Mouse (Mus musculus) intestine, postnatal 0 days (tissue): Measurements from ENCODE around the gene 2810408A11Rik. TPM values are rescaled to one million over a fixed set of nuclear protein-coding genes. Genes with fewer than 3 reads are reported as not detected.
"Not testable (repeated sequence)": the region's sequence is repeated elsewhere in the genome, so short reads cannot be mapped to it uniquely, and the experiment has no call there.

Source experiments
- ATAC-seq: fragments of 200-750 bp; cut with Nextera tagmentation; 2 replicates; pipeline ENCODE4 v1.8.0; 2017; ENCODE audit warnings: mild to moderate bottlenecking, moderate TSS enrichment, moderate library complexity
- H3K27ac ChIP-seq: fragments of 300-500 bp; sonication (generic); 2 replicates; pipeline ENCODE4 v1.5.1; 2014; ENCODE audit warnings: mild to moderate bottlenecking, low read depth, low read length, moderate library complexity
- H3K27me3 ChIP-seq: fragments of 300-500 bp; sonication (generic); replicated peaks from 2 replicates; pipeline ENCODE4 v1.6.1; 2014; ENCODE audit warnings: low read length, mixed read lengths; ENCODE audit not compliant: control insufficient read depth, insufficient read depth
- H3K36me3 ChIP-seq: fragments of 300-500 bp; sonication (generic); 2 replicates; pipeline ENCODE4 v1.6.1; 2014; ENCODE audit warnings: mild to moderate bottlenecking, moderate library complexity; ENCODE audit not compliant: control insufficient read depth, insufficient read depth
- H3K4me1 ChIP-seq: fragments of 300-500 bp; sonication (generic); replicated peaks from 2 replicates; pipeline ENCODE4 v1.6.1; 2014; ENCODE audit warnings: antibody characterized with exemption, low read length, mixed read lengths; ENCODE audit not compliant: control insufficient read depth, insufficient read depth
- H3K4me2 ChIP-seq: fragments of 300-500 bp; sonication (generic); replicated peaks from 2 replicates; pipeline ENCODE4 v1.6.1; 2014; ENCODE audit warnings: low read depth, mild to moderate bottlenecking, moderate library complexity
- H3K4me3 ChIP-seq: fragments of 300-500 bp; sonication (generic); 2 replicates; pipeline ENCODE4 v1.5.1; 2014; ENCODE audit warnings: low read depth, low read length
- H3K9ac ChIP-seq: fragments of 300-500 bp; sonication (generic); 2 replicates; pipeline ENCODE4 v1.6.1; 2014; ENCODE audit warnings: mild to moderate bottlenecking, low read depth, low read length
- H3K9me3 ChIP-seq: fragments of 300-500 bp; sonication (generic); 2 replicates; pipeline ENCODE4 v1.6.1; 2016; ENCODE audit warnings: mixed run types; ENCODE audit not compliant: control insufficient read depth
- CTCF ChIP-seq: sonication (generic); IDR thresholded peaks from 2 replicates; pipeline ENCODE4 v1.5.1; 2016; ENCODE audit warnings: low read depth, mild to moderate bottlenecking, control low read depth, antibody characterized with exemption, moderate library complexity
- WGBS: fragments of 180-500 bp; shearing (Covaris S2); extraction: QIAGEN DNeasy Blood & Tissue Kit; methylation state at CpG from one replicate; pipeline ENCODE4 v1.1.7; 2014; 5-methylcytosine and 5-hydroxymethylcytosine counted together
- polyA plus RNA-seq: library from polyadenylated mRNA; unstranded; fragments of >200 nt; fragmentation: Nextera tagmentation; extraction: Ambion mirVana; gene quantifications from 2 replicates; pipeline ENCODE4 v1.2.1, GENCODE M21; 2015

The 2810408A11Rik gene
- polyA plus RNA-seq, 1 experiment from 2014 or later: 3.5 TPM

DNA sequence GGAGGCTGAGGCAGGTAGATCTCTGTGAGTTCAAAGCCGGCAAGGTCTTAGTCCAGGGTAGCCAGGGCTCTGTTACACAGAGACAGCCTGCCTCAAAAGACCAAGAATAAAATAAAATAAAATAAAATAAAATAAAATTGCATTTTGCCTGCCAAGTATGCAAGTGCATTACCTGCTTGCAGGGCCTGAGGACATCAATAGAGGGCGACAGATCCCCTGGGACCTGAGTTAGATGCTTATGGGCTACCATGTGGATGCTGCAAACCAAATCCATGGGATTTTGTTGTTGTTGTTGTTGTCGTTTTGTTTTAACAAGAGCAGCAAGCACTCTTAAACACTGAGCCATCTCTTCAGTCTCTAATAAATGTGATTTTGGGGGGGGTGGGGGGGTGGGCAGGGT is 31.5 kb upstream of the 2810408A11Rik start:
- no peak overlapping the region for H3K27ac ChIP-seq
- peaks cover 5% of the 10 kb centered on the region for H3K27me3 ChIP-seq
- H3K4me3 ChIP-seq: no peak overlapping the region
- no peak for ATAC-seq
- H3K4me1 ChIP-seq: peaks cover 12% of the 10 kb centered on the region
- peak; percentile 56 for TF ChIP-seq CTCF
- 38% methylated on average over 3 of the region's 3 CpGs for WGBS
- no peak overlapping the region for H3K4me2 ChIP-seq
- no peaks in the 10 kb centered on the region for H3K9me3 ChIP-seq
- no peak overlapping the region for H3K9ac ChIP-seq
- no peaks in the 10 kb centered on the region for H3K36me3 ChIP-seq

DNA sequence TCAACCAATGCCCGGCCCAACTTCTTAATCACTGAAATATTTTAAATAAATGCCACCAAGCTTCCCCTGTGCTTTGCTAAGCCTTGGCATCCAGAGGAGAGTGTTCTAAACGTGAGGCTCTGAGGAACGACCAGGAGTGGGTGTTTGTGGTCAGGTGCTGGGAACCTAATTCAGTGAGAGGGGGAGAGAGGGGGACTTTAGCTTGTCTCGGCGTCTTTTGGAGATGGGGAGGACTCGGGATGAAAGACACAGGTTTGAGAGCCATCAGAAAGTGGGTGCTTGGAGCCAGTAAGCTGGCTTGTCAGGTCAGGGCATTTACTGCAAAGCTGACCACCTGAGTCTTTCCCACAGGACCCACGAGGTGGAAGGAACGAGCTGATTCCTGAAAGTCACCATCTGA is 31.0 kb upstream of the 2810408A11Rik start:
- WGBS: 70% methylated on average over 8 of the region's 8 CpGs
- Histone ChIP-seq H3K27me3 (peaks cover 5% of the 10 kb centered on the region), H3K4me1 (peaks cover 8% of the 10 kb centered on the region), H3K27ac (no peak overlapping the region), H3K9ac (no peak overlapping the region), H3K36me3 (no peaks in the 10 kb centered on the region), H3K4me2 (no peak overlapping the region), H3K9me3 (no peaks in the 10 kb centered on the region), H3K4me3 (no peak overlapping the region)
- TF ChIP-seq CTCF: no peak
- ATAC-seq: no peak

DNA sequence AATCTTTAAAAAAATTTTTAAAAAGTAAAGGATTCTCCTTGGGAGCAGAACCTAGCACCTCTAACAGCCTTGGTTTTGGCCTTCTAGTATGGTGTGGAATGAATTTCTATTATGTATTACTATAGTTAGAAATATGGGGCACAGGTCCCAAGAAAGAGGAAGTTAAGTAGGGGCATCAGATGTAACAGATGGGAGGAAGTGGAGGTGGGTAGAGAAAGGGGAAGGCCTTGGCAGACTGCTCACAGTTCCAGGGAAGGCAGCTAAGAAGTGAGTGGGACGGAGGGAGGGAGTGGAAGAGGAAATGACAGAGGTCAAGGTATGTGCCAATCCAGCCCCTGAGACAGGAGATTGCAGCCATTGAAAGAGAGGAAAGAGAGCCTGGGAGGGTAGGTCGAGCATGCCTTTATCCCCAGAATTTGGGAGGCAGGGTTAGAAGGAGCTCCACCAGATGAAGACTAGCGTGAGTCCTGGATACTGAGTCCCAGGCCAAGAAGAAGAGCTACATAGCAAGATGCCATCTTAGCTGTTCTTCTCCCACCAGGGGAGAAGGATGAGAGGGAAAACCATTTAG is 30.3 kb upstream of the 2810408A11Rik start:
- Histone ChIP-seq H3K4me2 (no peak overlapping the region), H3K36me3 (no peaks in the 10 kb centered on the region), H3K27ac (no peak overlapping the region), H3K4me1 (peaks cover 6% of the 10 kb centered on the region), H3K4me3 (no peak overlapping the region), H3K9ac (no peak overlapping the region), H3K27me3 (peaks cover 5% of the 10 kb centered on the region), H3K9me3 (no peaks in the 10 kb centered on the region)
- WGBS: 53% methylated on average over 3 of the region's 3 CpGs
- ATAC-seq: no peak
- no peak for TF ChIP-seq CTCF

DNA sequence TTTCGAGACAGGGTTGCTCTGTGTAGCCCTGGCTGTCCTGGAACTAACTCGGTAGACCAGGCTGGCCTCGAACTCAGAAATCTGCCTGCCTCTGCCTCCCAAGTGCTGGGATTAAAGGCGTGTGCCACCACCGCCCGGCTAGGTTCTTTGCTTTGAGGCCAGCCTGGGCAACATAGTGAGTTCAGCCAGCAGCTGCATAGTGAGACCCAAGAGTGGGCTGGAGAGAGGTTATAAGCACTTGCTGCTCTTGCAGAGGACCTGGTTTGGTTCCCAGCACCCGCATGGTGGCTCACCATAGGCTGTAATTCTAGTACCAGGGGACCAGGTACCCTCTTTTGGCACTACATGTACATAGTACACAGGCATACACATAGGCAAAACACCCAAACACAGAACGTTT is 29.4 kb upstream of the 2810408A11Rik start:
- H3K27ac ChIP-seq, H3K36me3 ChIP-seq, H3K9me3 ChIP-seq, H3K4me3 ChIP-seq, H3K4me1 ChIP-seq, H3K9ac ChIP-seq, ATAC-seq, H3K27me3 ChIP-seq, H3K4me2 ChIP-seq: not testable (repeated sequence)
- WGBS: 93% methylated on average over 8 of the region's 8 CpGs

DNA sequence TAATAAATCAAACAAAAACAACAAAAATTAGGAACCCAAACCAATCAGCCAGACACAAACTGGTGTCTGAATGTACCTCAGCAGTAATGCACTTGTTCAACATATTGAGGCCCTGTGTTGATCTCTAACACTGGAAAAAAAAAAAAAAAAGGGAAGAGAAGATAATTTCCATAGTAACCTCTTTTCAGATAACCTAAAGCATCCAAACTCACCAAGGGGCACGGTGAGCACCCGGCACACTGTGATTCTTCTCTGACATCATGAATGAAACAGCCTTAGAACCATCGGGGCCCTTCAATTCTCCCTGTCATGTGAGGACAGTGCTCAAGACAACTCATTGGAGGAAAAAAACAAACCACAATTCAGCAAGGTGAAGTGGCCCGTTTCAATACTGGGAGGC is 28.9 kb upstream of the 2810408A11Rik start:
- ATAC-seq: no peak
- TF ChIP-seq CTCF: no peak
- Histone ChIP-seq H3K4me3 (no peak overlapping the region), H3K36me3 (no peaks in the 10 kb centered on the region), H3K4me2 (no peak overlapping the region), H3K27me3 (no peaks in the 10 kb centered on the region; the same call in 1 of the 2 replicates), H3K27ac (no peak overlapping the region), H3K4me1 (no peaks in the 10 kb centered on the region), H3K9me3 (no peaks in the 10 kb centered on the region), H3K9ac (no peak overlapping the region)
- 40% methylated on average over 4 of the region's 4 CpGs for whole genome bisulfite sequencing

DNA sequence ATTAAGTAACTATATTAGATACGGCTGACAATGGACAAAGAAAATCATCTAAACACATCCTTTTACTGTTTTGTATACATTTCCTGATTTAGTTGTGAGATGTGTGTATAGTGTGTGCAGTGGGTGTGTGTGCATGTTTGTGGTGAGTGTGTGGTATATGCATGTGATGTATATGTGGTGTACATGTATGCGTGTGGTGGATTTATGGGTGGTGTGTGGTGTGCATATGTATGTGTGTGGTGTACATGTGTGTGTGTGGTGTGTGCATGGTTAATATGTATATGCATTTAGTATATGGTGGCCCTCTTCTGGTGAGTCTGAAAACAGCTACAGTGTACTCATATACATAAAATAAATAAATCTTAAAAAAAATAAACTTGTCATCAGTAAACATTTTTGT is 26.7 kb upstream of the 2810408A11Rik start:
- Histone ChIP-seq H3K9ac (no peak overlapping the region), H3K27me3 (no peaks in the 10 kb centered on the region), H3K36me3 (no peaks in the 10 kb centered on the region), H3K4me2 (no peak overlapping the region), H3K4me1 (no peaks in the 10 kb centered on the region), H3K4me3 (no peak overlapping the region), H3K27ac (no peak overlapping the region), H3K9me3 (no peaks in the 10 kb centered on the region)
- 94% methylated on average over 2 of the region's 2 CpGs for WGBS
- TF ChIP-seq CTCF: no peak
- no peak for ATAC-seq

DNA sequence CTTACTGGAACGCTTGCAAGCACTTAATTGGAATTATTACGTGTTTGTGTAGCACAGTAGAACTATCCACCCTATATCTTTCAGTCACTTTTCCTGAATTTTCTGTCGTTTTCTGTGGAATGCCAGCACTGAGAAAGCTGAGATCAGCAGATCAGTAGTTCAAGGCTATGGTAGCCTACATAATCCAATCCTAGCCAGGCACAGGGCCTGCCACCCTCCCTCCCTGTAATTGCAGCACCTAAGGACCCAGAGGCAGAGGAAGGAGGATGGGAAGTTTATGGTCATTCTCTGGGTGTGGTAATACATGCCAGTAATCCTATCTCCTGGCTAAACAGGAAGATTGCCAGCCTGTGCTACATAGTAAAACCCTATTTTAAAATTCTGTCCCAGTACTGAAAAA is 22.0 kb upstream of the 2810408A11Rik start:
- Histone ChIP-seq H3K4me1 (0 out of 2 replicates have a peak, but pooled peaks cover 5% of the 10 kb centered on the region), H3K4me3 (no peak overlapping the region), H3K9ac (no peak overlapping the region), H3K4me2 (no peak overlapping the region), H3K9me3 (no peaks in the 10 kb centered on the region), H3K27me3 (no peaks in the 10 kb centered on the region), H3K36me3 (peaks cover 13% of the 10 kb centered on the region), H3K27ac (no peak overlapping the region)
- 48% methylated on average over 3 of the region's 3 CpGs for WGBS
- no peak for ATAC-seq
- no peak for TF ChIP-seq CTCF
